Mouse (Mus musculus): ENCODE measurements around the gene Itgad. TPM values are rescaled to one million over a fixed set of nuclear protein-coding genes. Genes with fewer than 3 reads are reported as not detected.

The Itgad gene
- 0.21 and 0.32 TPM in 2 replicates for polyA plus RNA-seq (2015; fragmentation: Nextera tagmentation; extraction: Ambion mirVana)

GRCm38 (mm10) chr7:128154076-128154475 lies at the start of gene Itgad:
Itgad (plus strand) TSS chr7:128154376.

GRCm38 (mm10) chr7:128128741-128129720 lies 25.1 kb upstream of the Itgad start, which contains the start of gene Itgax:
Itgax (plus strand) TSS chr7:128129547.

DNA sequence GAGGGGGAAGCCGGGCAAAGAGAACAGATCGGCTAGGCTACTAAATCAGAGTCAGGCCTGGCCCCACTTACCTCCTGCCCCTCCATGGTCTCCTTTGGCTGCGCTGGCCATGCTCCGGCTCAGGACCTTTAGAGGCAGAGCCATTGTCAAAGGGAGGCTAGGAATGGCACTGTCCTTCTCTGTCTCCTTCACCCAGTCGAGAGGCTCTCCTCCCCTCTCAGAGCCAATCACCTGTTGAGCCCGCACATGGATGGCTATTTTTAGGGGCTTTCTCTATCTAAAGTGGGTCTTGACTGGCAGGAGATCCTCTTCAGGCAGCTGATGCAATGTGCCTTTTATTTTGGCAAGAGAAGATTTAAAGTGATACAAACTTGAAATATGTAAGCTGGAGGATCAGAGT lies 52.0 kb downstream of the Itgad start, which contains the start of gene Cox6a2:
Gene Cox6a2, minus strand, starts transcription at position 236 of the 400 bp plus-strand sequence.

DNA sequence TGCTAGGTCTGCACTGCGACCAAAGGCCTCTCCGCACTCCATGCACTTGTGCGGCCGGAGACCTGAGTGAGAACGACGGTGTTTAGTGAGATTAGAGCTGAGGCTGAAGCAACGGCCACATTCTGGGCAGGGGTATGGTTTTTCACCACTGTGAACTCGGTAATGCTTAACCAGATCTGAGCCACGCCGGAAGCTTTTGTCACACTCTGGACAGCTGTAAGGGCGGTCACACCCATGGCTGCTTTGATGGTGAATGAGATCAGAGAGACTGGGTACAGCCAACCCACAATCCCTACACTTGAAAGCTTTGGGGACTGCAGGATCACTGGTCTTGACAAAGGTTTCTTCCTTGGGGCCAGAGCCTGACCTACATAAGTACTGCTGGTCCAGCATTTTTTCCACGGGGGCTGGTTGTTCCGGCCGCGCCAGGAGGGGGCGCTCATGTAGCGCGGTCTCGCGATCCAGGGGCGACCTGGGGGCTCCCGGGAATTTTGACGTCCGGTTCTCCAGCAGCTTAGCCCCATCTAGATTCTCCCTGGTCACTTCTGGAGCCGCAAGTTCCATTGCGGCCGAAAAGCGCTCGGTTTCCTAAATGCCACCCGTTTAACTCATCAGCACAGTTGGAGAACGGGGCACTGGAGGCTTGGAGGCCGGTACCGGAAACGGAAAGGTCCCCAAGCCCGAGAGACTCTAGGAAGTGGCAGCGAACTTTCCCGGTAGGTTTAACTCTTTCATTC lies 82.8 kb downstream of the Itgad start, which contains the start of gene Armc5:
Gene Armc5, plus strand, starts transcription at position 487 of the 737 bp plus-strand sequence.

GRCm38 (mm10) chr7:128237927-128238778 lies 84.0 kb downstream of the Itgad start, which contains the start of gene 9130023H24Rik:
9130023H24Rik (minus strand) TSS chr7:128238031.

GRCm38 (mm10) chr7:128246496-128247391 lies 92.6 kb downstream of the Itgad start, which contains the start of gene Tgfb1i1:
Tgfb1i1 (plus strand) TSS chr7:128246812.

GRCm38 (mm10) chr7:128265411-128265810 lies 111.2 kb downstream of the Itgad start, which contains the start of gene Slc5a2:
Slc5a2 (plus strand) TSS chr7:128265657.

Other genes starting within 250 kb of the Itgad start
- 20.8 and 22.2 TPM in 2 replicates for gene Kat8, start 241.9 kb upstream of the Itgad start, polyA plus RNA-seq (2015; fragmentation: Nextera tagmentation; extraction: Ambion mirVana)
- 0.18 and 0.77 TPM in 2 replicates for gene Prss8, start 224.3 kb upstream of the Itgad start, polyA plus RNA-seq (2015; fragmentation: Nextera tagmentation; extraction: Ambion mirVana)
- 14.3 and 14.4 TPM in 2 replicates for gene Prss36, start 207.7 kb upstream of the Itgad start, polyA plus RNA-seq (2015; fragmentation: Nextera tagmentation; extraction: Ambion mirVana)
- 165 and 191 TPM in 2 replicates for gene Fus, start 186.9 kb upstream of the Itgad start, polyA plus RNA-seq (2015; fragmentation: Nextera tagmentation; extraction: Ambion mirVana)
- gene Pycard, start 160.5 kb upstream of the Itgad start, polyA plus RNA-seq (2015; fragmentation: Nextera tagmentation; extraction: Ambion mirVana), result 55.0 and 60.4 TPM in 2 replicates
- 49.1 and 51.6 TPM in 2 replicates for gene Trim72, start 150.4 kb upstream of the Itgad start, polyA plus RNA-seq (2015; fragmentation: Nextera tagmentation; extraction: Ambion mirVana)
- gene Itgam, start 91.7 kb upstream of the Itgad start, polyA plus RNA-seq (2015; fragmentation: Nextera tagmentation; extraction: Ambion mirVana), result 1.7 TPM in 2 replicates
- not detected in 2 replicates for gene Gm49368, start 91.7 kb upstream of the Itgad start, polyA plus RNA-seq (2015; fragmentation: Nextera tagmentation; extraction: Ambion mirVana)
- gene Itgax, start 24.8 kb upstream of the Itgad start, polyA plus RNA-seq (2015; fragmentation: Nextera tagmentation; extraction: Ambion mirVana), result 0.04 and 0.05 TPM in 2 replicates
- gene Cox6a2, start 52.0 kb downstream of the Itgad start, polyA plus RNA-seq (2015; fragmentation: Nextera tagmentation; extraction: Ambion mirVana), result 1,575 and 2,022 TPM in 2 replicates
- gene Armc5, start 83.0 kb downstream of the Itgad start, polyA plus RNA-seq (2015; fragmentation: Nextera tagmentation; extraction: Ambion mirVana), result 7.5 and 8.2 TPM in 2 replicates
- gene 9130023H24Rik, start 83.7 kb downstream of the Itgad start, polyA plus RNA-seq (2015; fragmentation: Nextera tagmentation; extraction: Ambion mirVana), result 3.0 and 3.6 TPM in 2 replicates
- gene Tgfb1i1, start 92.4 kb downstream of the Itgad start, polyA plus RNA-seq (2015; fragmentation: Nextera tagmentation; extraction: Ambion mirVana), result 51.5 and 58.6 TPM in 2 replicates
- gene Slc5a2, start 111.3 kb downstream of the Itgad start, polyA plus RNA-seq (2015; fragmentation: Nextera tagmentation; extraction: Ambion mirVana), result 0.14 TPM in 1 of 2 replicates, not detected in the other
- 7.9 and 11.3 TPM in 2 replicates for gene BC017158, start 143.8 kb downstream of the Itgad start, polyA plus RNA-seq (2015; fragmentation: Nextera tagmentation; extraction: Ambion mirVana)